Mouse (Mus musculus) urinary bladder, adult 2 months (tissue): ENCODE results near the gene Olfr1373. TPM values are rescaled to one million over a fixed set of nuclear protein-coding genes. Genes with fewer than 3 reads are reported as not detected.
"Not testable (repeated sequence)": the region's sequence is repeated elsewhere in the genome, so short reads cannot be mapped to it uniquely, and the experiment has no call there.

Source experiments
- DNase-seq: peaks from one replicate; pipeline ENCODE4 v3.0.0; 2022; ENCODE audit warnings: low spot score
- polyA plus RNA-seq: library from polyadenylated mRNA; depleted of rRNA; stranded (reverse); fragments of >200 nt; gene quantifications from 2 replicates; pipeline ENCODE4 v1.2.3, GENCODE M21; 2012; rRNA removed

The Olfr1373 gene
- not detected in 2 replicates for polyA plus RNA-seq

- DNase-seq = not testable (repeated sequence)
Observed at GRCm38 (mm10) chr11:52145428-52145827, at the start of gene Olfr1373. Gene Olfr1373, minus strand, starts transcription at chr11:52145528.

- not testable (repeated sequence) for DNase-seq
Observed at GRCm38 (mm10) chr11:52180651-52181050, 35.3 kb upstream of the Olfr1373 start.

DNA sequence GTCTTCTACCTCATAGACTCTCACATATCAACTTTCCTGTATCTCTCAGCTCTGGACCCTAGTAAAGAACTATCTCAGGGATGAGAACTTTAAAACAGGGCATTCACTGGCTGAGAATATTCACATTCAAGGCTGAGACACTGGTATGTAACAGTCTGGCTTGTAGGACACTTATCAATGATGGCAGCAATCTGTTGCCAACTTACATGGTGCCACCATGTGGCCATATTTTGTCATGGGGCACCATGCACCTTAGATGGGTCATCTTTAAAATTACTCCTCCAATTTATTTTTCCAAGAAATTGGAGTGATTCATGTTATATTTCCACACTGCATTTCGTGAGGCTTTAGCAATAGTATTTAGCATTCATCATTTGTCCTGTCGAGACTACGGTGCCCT is 34.6 kb upstream of the Olfr1373 start:
- not testable (repeated sequence) for DNase-seq

GRCm38 (mm10) chr11:52168461-52168860 is 23.1 kb upstream of the Olfr1373 start:
- DNase-seq = no peak

DNA sequence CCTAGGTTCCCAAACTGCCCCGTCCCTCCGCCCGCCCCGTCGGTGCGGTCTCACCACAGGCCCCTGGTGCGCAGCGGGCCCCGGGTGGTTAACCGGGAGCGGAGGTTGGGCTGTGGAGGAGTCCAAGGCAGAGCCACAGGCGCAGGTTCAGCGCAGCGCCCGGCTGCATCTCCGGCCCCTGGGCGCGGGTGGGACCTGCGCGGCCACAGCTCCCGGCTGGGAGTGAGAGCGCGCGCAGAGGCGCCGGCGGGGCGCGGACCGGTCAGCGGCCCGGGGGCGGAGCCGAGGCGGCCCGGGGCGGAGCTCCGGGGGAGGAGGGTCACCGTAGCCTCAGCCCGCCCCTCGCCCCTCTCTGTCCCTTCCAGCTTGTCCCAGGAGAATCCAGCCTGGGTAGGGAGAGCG is 22.6 kb upstream of the Olfr1373 start:
- DNase-seq = not testable (repeated sequence)

DNA sequence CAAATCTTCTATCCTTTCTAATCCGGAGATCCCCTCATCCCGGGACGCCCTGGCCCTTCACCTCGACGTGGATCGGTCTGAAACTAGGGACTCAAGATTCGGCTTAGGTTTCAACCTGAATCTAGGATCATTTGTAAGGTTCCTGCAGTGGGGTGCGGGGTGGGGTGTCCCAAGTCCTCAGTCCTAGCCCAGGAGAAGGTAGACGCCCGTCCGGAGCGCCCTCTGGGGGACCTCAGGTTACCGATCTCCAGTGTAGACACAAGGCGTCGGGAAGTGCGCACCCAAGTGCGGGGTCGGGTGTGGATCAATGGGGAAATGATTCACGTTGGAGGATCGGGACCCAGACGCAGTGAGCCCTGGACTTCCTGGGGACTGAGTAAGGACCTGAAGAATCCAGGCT is 21.8 kb upstream of the Olfr1373 start:
- DNase-seq = no peak

GRCm38 (mm10) chr11:52163926-52164325 is 18.6 kb upstream of the Olfr1373 start:
- DNase-seq = no peak

- not testable (repeated sequence) for DNase-seq
Observed at GRCm38 (mm10) chr11:52143675-52144074, 1.7 kb downstream of the Olfr1373 start.

GRCm38 (mm10) chr11:52130451-52131068 is 14.8 kb downstream of the Olfr1373 start:
- DNase-seq = no peak

DNA sequence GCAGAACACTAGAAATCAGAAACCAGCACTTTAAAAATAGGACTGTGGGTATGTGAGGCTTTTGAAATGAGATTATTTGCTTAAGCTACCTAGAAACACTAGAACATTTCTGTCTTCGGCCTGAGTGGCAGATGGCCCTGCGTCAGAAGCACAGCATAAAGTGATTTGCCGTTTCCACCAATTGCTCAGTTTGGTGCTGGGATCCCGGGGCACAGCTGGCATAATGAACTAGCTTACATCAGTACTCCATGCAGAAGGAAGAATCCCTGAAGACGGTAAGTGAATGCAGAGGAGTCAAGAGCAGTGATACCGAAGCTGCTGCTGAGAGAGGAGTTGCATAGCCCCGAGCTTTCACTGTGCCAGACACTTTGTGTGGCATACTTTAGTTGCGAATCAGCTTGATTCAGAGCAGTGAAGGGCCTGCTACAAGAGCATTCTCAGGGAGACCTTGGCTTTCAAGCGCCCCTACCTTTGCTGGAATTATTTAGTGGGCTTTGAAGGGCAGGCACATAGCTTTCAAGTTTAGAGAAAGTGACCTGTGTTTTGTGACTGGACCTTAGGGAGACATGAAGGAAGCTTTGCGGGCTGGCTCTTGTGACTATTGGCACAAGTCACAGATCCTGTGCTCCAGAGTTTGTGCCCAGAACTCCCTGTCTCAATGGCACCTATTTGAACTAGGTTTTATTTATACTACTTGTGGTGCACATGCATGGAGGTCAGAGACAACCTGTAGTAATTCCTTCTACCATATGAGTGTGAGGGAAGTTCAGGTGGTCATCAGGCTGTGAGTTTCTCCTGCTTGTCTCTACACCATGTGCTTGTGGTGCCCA is 15.5 kb downstream of the Olfr1373 start:
- no peak for DNase-seq

GRCm38 (mm10) chr11:52129171-52129570 is 16.2 kb downstream of the Olfr1373 start:
- no peak for DNase-seq

DNA sequence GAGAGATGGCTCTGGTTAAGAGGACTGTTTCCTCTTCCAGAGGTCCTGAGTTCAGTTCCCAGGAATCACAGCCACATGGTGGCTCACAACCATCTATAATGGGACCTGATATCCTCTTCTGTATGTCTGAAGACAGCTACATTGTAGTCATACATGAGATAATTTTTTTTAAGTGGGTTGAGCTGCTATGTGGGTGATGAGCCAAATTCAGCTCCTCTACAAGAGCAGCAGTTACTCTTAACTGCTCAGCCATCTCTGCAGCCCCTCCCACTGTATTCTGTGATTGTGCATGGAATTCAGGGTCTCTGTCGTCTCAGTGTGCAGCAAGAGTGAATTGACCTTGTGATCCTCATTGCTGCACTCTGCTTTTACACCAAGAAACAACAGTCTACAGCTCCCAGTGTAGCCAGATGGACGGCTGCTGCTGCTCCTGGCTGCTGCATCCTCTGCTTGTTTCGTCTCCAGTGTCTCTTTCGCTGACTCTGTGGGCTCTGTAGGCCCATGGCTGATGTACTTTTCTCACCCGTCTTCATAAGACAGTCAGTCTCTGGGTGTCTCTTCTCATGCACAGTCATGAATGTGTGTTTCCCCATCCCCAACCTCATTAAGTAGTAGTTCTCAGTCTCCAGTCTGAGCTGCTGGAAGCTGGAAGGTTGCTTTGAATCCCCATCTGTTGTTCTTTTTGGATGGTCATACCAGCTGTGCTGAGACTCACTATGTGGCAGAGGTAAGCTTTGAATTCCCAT is 16.8 kb downstream of the Olfr1373 start:
- DNase-seq = no peak

GRCm38 (mm10) chr11:52127760-52128159 is 17.6 kb downstream of the Olfr1373 start:
- DNase-seq = no peak

GRCm38 (mm10) chr11:52127169-52127568 is 18.2 kb downstream of the Olfr1373 start:
- DNase-seq = no peak

- DNase-seq = no peak
Observed at GRCm38 (mm10) chr11:52124468-52124867, 20.9 kb downstream of the Olfr1373 start.

DNA sequence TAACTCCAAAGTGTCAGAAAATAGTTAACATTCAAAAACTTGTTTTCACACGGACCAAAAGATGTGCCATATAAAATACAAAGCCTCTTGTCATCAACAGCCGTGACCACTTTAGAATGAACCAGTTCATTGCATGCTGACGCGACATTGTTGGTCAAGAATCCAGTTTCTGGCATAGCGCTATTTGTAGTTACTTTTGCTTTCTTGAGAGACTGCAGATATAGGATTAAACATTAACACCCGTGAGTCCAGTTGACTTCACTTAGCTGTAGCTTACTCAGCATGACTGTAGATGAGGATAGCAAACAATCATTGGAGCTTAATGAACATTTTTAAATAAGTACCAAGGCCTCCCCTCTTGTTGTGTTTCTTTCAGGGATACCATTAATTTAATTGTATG is 23.3 kb downstream of the Olfr1373 start:
- DNase-seq = no peak

- not testable (repeated sequence) for DNase-seq
Observed at GRCm38 (mm10) chr11:52120415-52120814, 24.9 kb downstream of the Olfr1373 start.

GRCm38 (mm10) chr11:52117156-52117555 is 28.2 kb downstream of the Olfr1373 start:
- no peak for DNase-seq

DNA sequence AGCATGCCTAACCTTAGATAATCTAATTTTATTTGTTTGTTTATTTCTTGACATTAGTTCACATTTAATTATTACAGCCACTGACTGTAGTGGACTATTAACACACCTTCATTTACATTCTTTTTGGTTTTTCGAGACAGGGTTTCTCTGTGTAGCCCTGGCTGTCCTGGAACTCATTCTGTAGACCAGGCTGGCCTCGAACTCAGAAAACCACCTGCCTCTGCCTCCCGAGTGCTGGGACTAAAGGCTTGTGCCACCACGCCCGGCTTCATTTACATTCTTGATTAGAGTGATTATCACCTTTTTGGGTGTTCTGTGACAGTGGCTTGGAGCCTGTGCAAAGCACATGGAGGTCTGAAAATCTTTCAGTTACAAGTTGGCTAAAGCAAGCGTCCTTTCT is 29.2 kb downstream of the Olfr1373 start:
- DNase-seq = not testable (repeated sequence)

GRCm38 (mm10) chr11:52115479-52115878 is 29.8 kb downstream of the Olfr1373 start:
- DNase-seq = no peak

DNA sequence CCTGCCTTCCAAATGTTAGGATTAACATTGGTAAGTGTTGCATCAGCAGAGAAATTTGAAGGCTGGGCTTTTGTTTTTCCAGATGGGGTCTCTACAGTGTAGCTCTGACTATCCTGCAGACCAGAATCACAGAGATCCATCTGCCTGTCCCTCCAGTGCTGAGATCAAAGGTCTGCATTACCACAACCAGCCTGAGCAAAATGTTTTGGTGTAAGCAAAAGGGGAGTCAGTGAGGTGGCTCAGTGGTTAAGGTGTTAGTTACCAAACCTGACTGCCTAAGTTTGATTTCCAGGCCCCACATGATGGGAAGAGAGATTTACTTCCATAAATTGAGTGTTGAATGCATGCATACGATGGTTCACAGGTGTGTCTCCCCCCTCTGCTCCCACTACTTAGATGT is 35.9 kb downstream of the Olfr1373 start:
- DNase-seq = no peak

DNA sequence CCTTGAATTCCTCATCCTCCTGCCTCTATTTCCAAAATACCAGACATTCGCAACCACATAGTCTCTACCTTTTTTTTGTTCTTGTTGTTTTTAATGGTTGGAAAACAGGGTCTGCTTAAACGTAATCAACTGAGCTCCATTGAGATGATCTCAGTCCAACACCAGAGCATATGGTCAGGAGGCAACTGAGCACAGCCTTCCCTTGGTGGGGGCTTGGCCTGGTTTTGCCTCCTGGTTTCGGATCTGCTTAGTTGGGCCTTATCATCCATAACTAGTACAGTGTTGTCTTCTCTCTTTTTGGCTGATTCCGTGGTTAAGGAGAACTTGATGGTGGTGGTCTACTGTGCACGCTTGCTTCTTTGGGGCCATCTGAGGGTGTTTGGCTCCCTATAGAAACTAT is 36.5 kb downstream of the Olfr1373 start:
- no peak for DNase-seq
